Mouse (Mus musculus): Measurements from ENCODE around the gene Mecom. TPM values are rescaled to one million over a fixed set of nuclear protein-coding genes. Genes with fewer than 3 reads are reported as not detected.

Gene Mecom
- total RNA-seq, 2 experiments from 2014 or later, result 4.7 to 10.2 TPM

GRCm38 (mm10) chr3:30160961-30161670 lies 386.7 kb downstream of the Mecom start:
- no peak for DNase-seq (ENCODE audit: low spot score in 2 of 2)

GRCm38 (mm10) chr3:30160346-30160745 lies 387.5 kb downstream of the Mecom start:
- DNase-seq (ENCODE audit: low spot score in 2 of 2), result no peak

GRCm38 (mm10) chr3:30157128-30157670 lies 390.6 kb downstream of the Mecom start:
- no peak for DNase-seq (ENCODE audit: low spot score in 2 of 2)

- DNase-seq (ENCODE audit: low spot score in 2 of 2), result no peak
Measured at GRCm38 (mm10) chr3:30154390-30154789, 393.4 kb downstream of the Mecom start.

GRCm38 (mm10) chr3:30153923-30154331 lies 393.9 kb downstream of the Mecom start:
- no peak for DNase-seq (ENCODE audit: low spot score in 2 of 2)

- DNase-seq (ENCODE audit: low spot score in 2 of 2), result no peak
Measured at GRCm38 (mm10) chr3:30150071-30150470, 397.7 kb downstream of the Mecom start.

- DNase-seq (ENCODE audit: low spot score in 2 of 2), result no peak
Measured at GRCm38 (mm10) chr3:30148378-30149079, 399.3 kb downstream of the Mecom start.

- DNase-seq (ENCODE audit: low spot score in 2 of 2), result no peak
Measured at GRCm38 (mm10) chr3:30145051-30145450, 402.8 kb downstream of the Mecom start.

- DNase-seq (ENCODE audit: low spot score in 2 of 2), result no peak
Measured at GRCm38 (mm10) chr3:30143961-30144411, 403.8 kb downstream of the Mecom start.

GRCm38 (mm10) chr3:30143440-30143839 lies 404.4 kb downstream of the Mecom start:
- no peak for DNase-seq (ENCODE audit: low spot score in 2 of 2)

GRCm38 (mm10) chr3:30140349-30140748 lies 407.5 kb downstream of the Mecom start:
- no peak for DNase-seq (ENCODE audit: low spot score in 2 of 2)

- DNase-seq (ENCODE audit: low spot score in 2 of 2), result no peak
Measured at GRCm38 (mm10) chr3:30139678-30140077, 408.1 kb downstream of the Mecom start.

- DNase-seq (ENCODE audit: low spot score in 2 of 2), result no peak
Measured at GRCm38 (mm10) chr3:30138588-30138987, 409.2 kb downstream of the Mecom start.

- DNase-seq (ENCODE audit: low spot score in 2 of 2), result no peak
Measured at GRCm38 (mm10) chr3:30135857-30136256, 412.0 kb downstream of the Mecom start.

- no peak for DNase-seq (ENCODE audit: low spot score in 2 of 2)
Measured at GRCm38 (mm10) chr3:30135119-30135518, 412.7 kb downstream of the Mecom start.

GRCm38 (mm10) chr3:30132981-30133380 lies 414.8 kb downstream of the Mecom start:
- DNase-seq (ENCODE audit: low spot score in 2 of 2), result no peak

GRCm38 (mm10) chr3:30132370-30132769 lies 415.4 kb downstream of the Mecom start:
- no peak for DNase-seq (ENCODE audit: low spot score in 2 of 2)

GRCm38 (mm10) chr3:30130495-30130894 lies 417.3 kb downstream of the Mecom start:
- no peak for DNase-seq (ENCODE audit: low spot score in 2 of 2)

GRCm38 (mm10) chr3:30122618-30123017 lies 425.2 kb downstream of the Mecom start:
- DNase-seq (ENCODE audit: low spot score in 2 of 2), result no peak

GRCm38 (mm10) chr3:30120790-30121512 lies 426.9 kb downstream of the Mecom start:
- no peak for DNase-seq (ENCODE audit: low spot score in 2 of 2)

GRCm38 (mm10) chr3:30118594-30119297 lies 429.1 kb downstream of the Mecom start:
- DNase-seq (ENCODE audit: low spot score in 2 of 2), result no peak

Data from adrenal gland, adult 18-20 months (tissue).